Mouse (Mus musculus) ES-Bruce4 (cell line): ENCODE data around the gene Fndc10. TPM values are rescaled to one million over a fixed set of nuclear protein-coding genes. Genes with fewer than 3 reads are reported as not detected.

Experiments used
- H3K27ac ChIP-seq: 2 replicates; pipeline ENCODE4 v1.5.1; 2012; ENCODE audit warnings: low read length, inconsistent platforms; ENCODE audit not compliant: insufficient read depth
- H3K27me3 ChIP-seq: 2 replicates; pipeline ENCODE4 v1.6.1; 2012; ENCODE audit warnings: mild to moderate bottlenecking, low read length, inconsistent platforms; ENCODE audit not compliant: control insufficient read depth, poor library complexity, insufficient read depth, severe bottlenecking
- H3K36me3 ChIP-seq: 2 replicates; pipeline ENCODE4 v1.6.1; 2012; ENCODE audit warnings: inconsistent platforms, mild to moderate bottlenecking, low read length, moderate library complexity; ENCODE audit not compliant: control insufficient read depth, poor library complexity, insufficient read depth, severe bottlenecking
- H3K4me1 ChIP-seq: one replicate; pipeline ENCODE4 v1.8.1; 2011; ENCODE audit warnings: low read length; ENCODE audit not compliant: control insufficient read depth, insufficient read depth
- H3K4me3 ChIP-seq: 2 replicates; pipeline ENCODE4 v1.5.1; 2011; ENCODE audit warnings: low read depth, mild to moderate bottlenecking, low read length
- H3K9ac ChIP-seq: 2 replicates; pipeline ENCODE4 v1.6.1; 2012; ENCODE audit warnings: low read depth, mild to moderate bottlenecking, inconsistent platforms; ENCODE audit not compliant: poor library complexity, severe bottlenecking
- H3K9me3 ChIP-seq: replicated peaks from 2 replicates; pipeline ENCODE4 v1.6.1; 2012; ENCODE audit warnings: mild to moderate bottlenecking, low read length, inconsistent platforms; ENCODE audit not compliant: control insufficient read depth, poor library complexity, insufficient read depth, severe bottlenecking
- CTCF ChIP-seq: IDR thresholded peaks from one replicate; pipeline ENCODE4 v1.8.1; 2011; ENCODE audit warnings: low read depth, low read length
- EP300 ChIP-seq: IDR thresholded peaks from 2 replicates; pipeline ENCODE4 v1.6.1; 2011; ENCODE audit warnings: low read depth, low read length; ENCODE audit not compliant: insufficient read depth
- POLR2A ChIP-seq: IDR thresholded peaks from one replicate; pipeline ENCODE4 v1.8.1; 2011; ENCODE audit warnings: low read length; ENCODE audit not compliant: insufficient read depth
- polyA plus RNA-seq: library from polyadenylated mRNA; stranded (reverse); fragments of >200 nt; gene quantifications from 2 replicates; pipeline ENCODE4 v1.2.4, GENCODE M21; 2011; ENCODE audit warnings: low read depth; ENCODE audit not compliant: missing spikeins, insufficient read depth, insufficient read length

Gene Fndc10
- polyA plus RNA-seq, 1 experiment: 11.9 TPM

GRCm38 (mm10) chr4:155695531-155696062 lies 1.5 kb downstream of the Fndc10 start:
- Histone ChIP-seq H3K27ac (no peak overlapping the region), H3K4me1 (peaks cover 2% of the 10 kb centered on the region), H3K9me3 (no peaks in the 10 kb centered on the region), H3K27me3 (no peaks in the 10 kb centered on the region), H3K36me3 (no peaks in the 10 kb centered on the region), H3K4me3 (peak overlapping the region; percentile 70), H3K9ac (peak overlapping the region; percentile 64)
- TF ChIP-seq CTCF (no peak), POLR2A (no peak), EP300 (no peak)

DNA sequence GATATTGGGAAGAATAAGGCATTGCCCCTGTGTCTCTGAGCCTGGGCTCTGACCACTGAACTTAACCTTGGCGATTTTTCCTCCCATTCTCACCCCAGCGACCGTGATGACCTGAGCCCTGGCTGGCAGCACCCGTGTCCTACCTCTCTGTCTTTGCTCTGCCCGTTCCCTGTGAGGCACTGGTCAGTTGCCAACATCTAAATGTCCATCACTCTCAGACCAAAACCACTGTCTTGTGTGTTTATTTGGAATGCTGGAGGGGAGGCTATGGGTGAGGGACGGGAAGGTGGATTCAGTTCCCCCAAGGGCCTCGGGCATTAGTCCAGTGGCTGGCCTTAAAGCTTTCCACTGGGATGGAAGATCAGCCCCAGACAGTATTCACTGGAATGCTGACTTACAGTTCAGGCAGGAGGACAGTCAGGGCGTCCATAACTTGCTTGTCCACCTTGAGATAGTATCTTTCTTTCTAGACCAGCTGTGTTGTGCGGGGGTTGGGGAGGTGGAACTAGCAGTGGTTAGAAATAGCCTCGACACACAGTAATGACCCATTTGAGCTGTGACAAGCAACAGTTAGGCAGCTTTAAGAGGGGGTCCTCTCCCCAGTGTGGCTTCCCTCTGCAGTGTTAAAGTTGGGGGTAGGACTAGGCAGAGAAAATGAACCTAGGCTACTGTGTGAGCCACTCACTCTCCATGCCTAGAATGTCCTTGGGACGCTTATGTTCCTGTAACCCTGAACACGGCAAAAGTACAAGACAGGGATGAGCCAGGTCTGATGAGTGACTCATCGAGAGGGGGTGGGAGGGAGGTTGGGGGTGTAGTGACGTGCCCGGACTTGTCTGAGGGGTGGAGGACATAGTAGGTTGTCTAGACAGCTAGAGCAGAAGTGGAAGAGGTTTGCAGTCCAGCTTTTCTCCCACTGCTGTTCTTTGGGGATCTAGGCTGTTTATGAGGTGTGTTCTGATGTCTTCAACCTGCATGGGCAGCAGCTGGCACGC lies 2.4 kb downstream of the Fndc10 start:
- Histone ChIP-seq H3K4me3 (peak overlapping the region; percentile 70), H3K9ac (peak overlapping the region; percentile 64), H3K27ac (peak overlapping the region; percentile 93), H3K9me3 (no peaks in the 10 kb centered on the region), H3K36me3 (no peaks in the 10 kb centered on the region), H3K4me1 (peaks cover 2% of the 10 kb centered on the region), H3K27me3 (no peaks in the 10 kb centered on the region)
- TF ChIP-seq EP300 (peak; percentile 93), CTCF (no peak), POLR2A (peak; percentile 25)

- H3K4me3 ChIP-seq: no peak overlapping the region
- H3K9me3 ChIP-seq: no peaks in the 10 kb centered on the region
- peaks cover 1% of the 10 kb centered on the region for H3K4me1 ChIP-seq
- no peak for TF ChIP-seq CTCF
- no peak for TF ChIP-seq POLR2A
- TF ChIP-seq EP300: no peak
- H3K27me3 ChIP-seq: no peaks in the 10 kb centered on the region
- H3K36me3 ChIP-seq: no peaks in the 10 kb centered on the region
- H3K9ac ChIP-seq: no peak overlapping the region
- H3K27ac ChIP-seq: no peak overlapping the region
Measured at GRCm38 (mm10) chr4:155700425-155700824, 6.3 kb downstream of the Fndc10 start.

DNA sequence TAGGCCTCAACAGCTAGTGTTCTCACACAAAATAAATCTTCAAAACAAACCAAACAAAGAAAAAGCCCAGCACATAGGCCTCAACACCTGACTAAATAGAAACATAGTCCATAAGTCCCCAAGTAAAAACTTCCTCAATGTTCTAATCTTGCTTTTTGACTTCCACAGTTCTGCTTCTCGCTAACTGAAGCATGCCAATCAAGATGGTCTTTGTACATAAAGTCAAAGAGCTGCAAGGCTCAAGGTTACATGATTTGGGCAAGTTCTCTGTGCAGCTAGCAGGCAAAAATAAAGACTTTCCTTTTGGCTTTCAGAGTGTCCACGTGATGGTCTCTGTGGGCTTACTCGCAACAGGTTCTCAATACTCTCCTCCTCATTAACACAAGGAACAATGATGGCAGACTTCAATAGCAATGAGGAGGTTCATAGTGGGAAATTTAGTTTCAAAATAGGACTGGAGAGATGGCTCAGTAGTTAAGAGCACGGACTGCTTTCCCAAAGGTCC lies 9.3 kb downstream of the Fndc10 start:
- no peaks in the 10 kb centered on the region for H3K27me3 ChIP-seq
- H3K4me3 ChIP-seq: no peak overlapping the region
- no peaks in the 10 kb centered on the region; the same call in 1 of the 2 replicates for H3K36me3 ChIP-seq

DNA sequence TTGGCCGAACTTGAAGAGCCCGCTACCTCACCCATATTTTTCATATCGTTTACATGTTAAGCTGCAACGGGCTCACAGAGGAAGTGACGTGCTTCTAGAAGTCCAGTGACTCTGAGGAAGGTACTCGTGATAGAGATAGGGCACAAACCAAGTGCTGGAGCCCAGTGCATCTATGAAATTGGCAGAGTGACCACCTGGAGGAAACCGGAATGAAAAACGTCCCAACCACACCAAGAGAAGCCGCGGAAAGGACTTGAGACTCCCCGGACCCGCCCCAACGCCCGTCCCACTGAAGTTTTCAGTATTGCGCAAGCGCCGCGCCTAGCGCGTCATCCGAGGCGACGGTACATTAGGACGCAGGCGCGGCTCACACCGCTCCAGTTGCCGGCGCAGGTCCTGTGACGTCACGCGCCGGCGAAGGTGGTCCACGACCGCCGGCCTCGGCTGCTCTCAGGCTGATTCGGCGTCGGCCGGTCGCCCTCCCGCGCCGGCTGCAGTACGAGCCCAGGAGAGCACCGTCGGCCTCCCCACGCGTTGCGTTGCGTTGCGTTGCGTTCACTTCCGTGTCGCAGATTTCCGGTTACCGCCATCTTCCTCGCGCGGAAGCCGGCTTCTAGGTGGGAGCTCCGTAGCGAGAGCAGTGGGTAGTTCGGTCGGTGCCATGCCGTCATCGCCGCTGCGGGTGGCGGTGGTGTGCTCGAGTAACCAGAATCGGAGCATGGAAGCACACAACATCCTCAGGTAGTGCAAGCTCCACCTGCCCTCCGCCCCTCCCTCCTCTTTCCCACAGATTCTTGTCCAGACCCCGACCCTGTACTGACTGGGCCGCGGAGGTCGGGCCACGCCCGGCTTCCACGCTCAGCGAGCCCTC lies 10.8 kb downstream of the Fndc10 start, which contains the start of gene Ssu72:
Gene Ssu72 (plus strand): TSS at position 80 of the 871 bp plus-strand sequence.
- Histone ChIP-seq H3K27me3 (no peaks in the 10 kb centered on the region), H3K9ac (peak within 1 kb of the TSS; percentile 50), H3K4me3 (peak within 1 kb of the TSS; percentile 86), H3K36me3 (no peaks in the 10 kb centered on the region; the same call in 1 of the 2 replicates), H3K27ac (peak within 1 kb of the TSS; percentile 55), H3K4me1 (peaks cover 3% of the 10 kb centered on the region), H3K9me3 (no peaks in the 10 kb centered on the region)
- TF ChIP-seq CTCF (no peak), EP300 (no peak), POLR2A (peak; percentile 4)

More for the DNA sequence above, 9.3 kb downstream of the Fndc10 start:
- Histone ChIP-seq H3K9me3 (no peaks in the 10 kb centered on the region), H3K27ac (no peak overlapping the region), H3K9ac (peak overlapping the region; percentile 50; the same call in 1 of the 2 replicates), H3K4me1 (peaks cover 3% of the 10 kb centered on the region)
- TF ChIP-seq POLR2A (no peak), CTCF (no peak), EP300 (no peak)
